Mouse (Mus musculus) naive thymus-derived CD4-positive, alpha-beta T cell, adult 2 months (primary cell): ENCODE measurements at regions not wholly inside any gene's neighbourhood (a gene's known extent, or its start where the extent isn't known, plus 50 kb on each side); places are given as distances from the start of the nearest gene placed in this dataset.

Experiments used
- DNase-seq: peaks from one replicate; pipeline ENCODE4 v3.0.0-alpha.2; 2011; ENCODE audit warnings: low read depth

GRCm38 (mm10) chr7:71648314-71648713, 297.0 kb upstream of the Gm10295 start:
- no peak for DNase-seq

- DNase-seq, result no peak
Observed at GRCm38 (mm10) chr7:71646944-71647343, 295.7 kb upstream of the Gm10295 start.

DNA sequence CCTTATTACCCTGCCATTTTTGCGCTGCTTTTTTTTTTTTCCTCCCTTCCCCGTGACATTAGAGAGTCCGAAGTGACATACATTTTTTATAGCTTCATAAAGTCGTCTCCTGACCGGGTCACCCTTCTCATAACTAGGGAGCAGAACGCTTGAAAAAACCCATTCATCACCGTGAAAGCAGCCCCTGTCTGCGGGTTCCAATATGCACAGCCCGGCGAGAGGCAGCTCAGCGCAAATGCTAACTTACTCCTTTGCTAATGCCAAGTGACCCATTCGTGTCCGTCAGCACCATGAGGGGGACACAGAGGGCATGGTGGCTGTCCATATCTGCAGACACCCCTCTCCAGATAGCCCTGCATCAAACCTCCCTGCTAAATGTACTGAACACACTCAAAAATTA, 271.8 kb upstream of the Gm10295 start:
- DNase-seq, result no peak

- DNase-seq, result no peak
Observed at GRCm38 (mm10) chr7:71603159-71603558, 251.9 kb upstream of the Gm10295 start.

GRCm38 (mm10) chr7:71596780-71597179, 245.5 kb upstream of the Gm10295 start:
- no peak for DNase-seq

GRCm38 (mm10) chr7:71587626-71588025, 236.3 kb upstream of the Gm10295 start:
- no peak for DNase-seq

DNA sequence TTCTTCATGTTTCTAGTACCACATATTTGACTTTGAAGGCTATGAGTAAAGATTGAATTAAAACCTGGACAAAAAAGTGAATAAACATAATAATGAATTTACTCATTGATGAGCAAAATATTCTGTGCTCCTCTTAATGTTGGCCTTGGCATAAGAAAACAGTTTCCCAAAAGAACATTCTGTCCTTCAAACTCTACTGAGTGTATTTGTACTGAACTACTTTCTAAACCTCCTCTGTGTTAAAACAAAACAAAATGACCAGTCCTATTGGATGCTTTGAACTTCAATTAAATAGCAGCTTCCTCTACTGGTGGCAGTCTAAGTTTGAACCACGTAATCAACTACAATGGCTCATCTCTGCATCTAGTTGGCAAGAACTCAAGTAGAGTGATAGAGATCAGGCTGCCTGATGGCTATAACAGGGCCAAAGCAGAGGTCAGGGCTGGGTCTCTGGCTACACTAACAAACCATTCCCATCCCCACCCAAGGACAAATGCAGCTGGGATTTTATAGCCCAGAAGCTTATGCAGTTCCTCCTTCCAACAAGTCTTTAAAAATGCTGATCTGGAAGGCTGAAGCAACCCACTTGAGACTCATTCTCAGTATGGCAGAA, 232.3 kb upstream of the Gm10295 start:
- DNase-seq, result no peak

- DNase-seq, result no peak
Observed at GRCm38 (mm10) chr7:71581746-71582145, 230.5 kb upstream of the Gm10295 start.

DNA sequence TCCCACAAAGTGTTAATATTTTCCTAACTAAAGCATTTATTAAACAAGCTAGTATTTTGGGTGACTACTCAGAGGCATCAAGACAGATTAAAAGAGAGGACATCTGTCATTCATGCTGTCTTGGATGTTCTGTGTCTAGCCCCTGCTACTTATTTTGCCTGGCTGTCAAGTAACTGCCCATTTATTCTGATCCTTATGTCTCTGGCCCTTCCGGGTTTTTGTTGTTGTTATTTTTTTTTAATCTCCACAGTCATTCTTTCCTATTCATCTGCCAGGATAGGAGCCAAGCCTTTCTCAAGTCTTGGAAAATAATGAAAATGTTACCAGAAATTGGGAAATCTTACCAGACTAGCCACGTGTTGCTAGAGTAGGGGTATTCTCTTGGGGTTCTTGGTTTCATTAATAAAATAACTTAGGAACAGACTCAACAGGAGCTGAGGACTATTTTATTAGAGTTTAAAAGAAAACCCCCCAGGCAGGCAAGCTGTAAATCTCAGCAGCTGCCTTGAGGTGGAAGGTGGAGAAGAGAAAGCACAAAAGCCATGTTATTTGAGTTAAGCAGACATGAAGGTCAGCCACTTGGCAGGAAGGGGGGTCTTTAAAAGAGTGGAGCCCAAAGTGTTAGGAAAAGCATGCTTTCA, 209.1 kb upstream of the Gm10295 start:
- no peak for DNase-seq

DNA sequence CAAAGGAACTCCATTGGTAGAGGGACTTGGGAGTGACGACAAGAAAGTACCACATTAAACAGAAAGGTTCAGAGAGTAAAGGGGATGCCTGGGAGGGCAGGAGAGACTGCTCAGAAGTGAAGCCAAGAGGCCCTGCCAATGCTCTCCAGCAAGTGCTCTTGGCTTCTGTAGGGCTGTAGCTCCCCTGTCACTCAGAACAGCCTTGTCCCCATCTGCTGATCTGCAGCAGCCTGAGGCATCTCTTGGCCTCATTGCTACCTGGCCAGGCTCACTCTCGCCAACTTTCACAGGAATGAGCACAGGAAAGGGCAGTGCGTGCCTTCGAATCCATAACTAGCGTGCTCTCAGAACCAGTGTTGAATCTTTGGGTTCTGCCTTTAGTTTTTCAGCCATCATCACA, 205.2 kb upstream of the Gm10295 start:
- no peak for DNase-seq

- DNase-seq, result no peak
Observed at GRCm38 (mm10) chr7:71555476-71555875, 204.2 kb upstream of the Gm10295 start.

GRCm38 (mm10) chr7:71546606-71547213, 195.4 kb upstream of the Gm10295 start:
- no peak for DNase-seq

GRCm38 (mm10) chr7:71541467-71541866, 190.2 kb upstream of the Gm10295 start:
- DNase-seq, result no peak

- no peak for DNase-seq
Observed at GRCm38 (mm10) chr7:71533109-71533508, 181.8 kb upstream of the Gm10295 start.

GRCm38 (mm10) chr7:71531496-71531895, 180.2 kb upstream of the Gm10295 start:
- no peak for DNase-seq

- DNase-seq, result no peak
Observed at GRCm38 (mm10) chr7:71530922-71531321, 179.6 kb upstream of the Gm10295 start.

- DNase-seq, result no peak
Observed at GRCm38 (mm10) chr7:71526152-71526551, 174.9 kb upstream of the Gm10295 start.

DNA sequence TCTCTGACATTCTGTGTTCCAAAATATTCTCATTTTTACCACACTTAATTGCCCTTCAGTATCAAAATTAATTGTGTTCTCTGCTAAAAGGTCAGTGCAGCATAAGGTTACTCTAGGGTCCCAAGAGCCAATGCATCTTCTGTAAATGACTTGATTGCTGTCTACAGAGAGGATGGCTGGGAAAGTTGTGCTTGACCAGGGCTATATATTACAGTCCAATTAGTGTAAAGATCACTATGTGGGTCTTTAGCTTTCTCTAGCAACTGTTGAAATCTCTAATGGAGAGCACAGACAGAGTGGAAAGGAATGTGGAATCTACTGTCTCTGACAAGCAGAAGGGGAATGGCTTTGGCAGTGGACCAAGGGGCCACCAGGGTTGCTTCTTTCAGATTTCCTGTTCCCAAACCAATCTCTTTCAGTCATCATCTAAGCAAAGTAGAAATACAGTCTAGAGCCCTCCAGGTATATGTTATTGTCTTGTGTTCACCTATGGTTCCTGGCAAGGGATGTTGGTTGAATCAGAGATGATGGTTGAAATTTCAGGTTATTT, 173.4 kb upstream of the Gm10295 start:
- no peak for DNase-seq

- no peak for DNase-seq
Observed at GRCm38 (mm10) chr7:71524119-71524518, 172.8 kb upstream of the Gm10295 start.

GRCm38 (mm10) chr7:71507379-71507778, 156.1 kb upstream of the Gm10295 start:
- no peak for DNase-seq

- DNase-seq, result no peak
Observed at GRCm38 (mm10) chr7:71500719-71501118, 149.4 kb upstream of the Gm10295 start.

DNA sequence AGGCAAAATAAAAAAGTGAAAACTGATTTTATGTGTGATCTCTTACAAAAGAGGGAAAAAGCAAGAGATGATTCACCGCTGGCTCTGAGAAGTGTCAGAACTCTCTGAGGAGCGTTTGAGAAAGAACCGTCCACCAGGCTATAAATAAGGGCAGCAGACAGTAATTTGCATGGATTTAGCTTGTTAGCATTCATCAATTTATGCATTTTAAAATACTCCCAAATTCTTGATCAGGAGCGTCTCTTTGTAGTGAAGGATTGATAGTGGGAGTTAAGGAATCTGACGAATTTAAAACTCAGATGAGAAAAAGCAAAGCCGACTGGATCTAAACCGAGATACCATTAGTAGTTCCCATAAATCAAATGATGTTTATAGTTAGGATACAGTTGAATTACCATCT, 146.8 kb upstream of the Gm10295 start:
- DNase-seq, result no peak

DNA sequence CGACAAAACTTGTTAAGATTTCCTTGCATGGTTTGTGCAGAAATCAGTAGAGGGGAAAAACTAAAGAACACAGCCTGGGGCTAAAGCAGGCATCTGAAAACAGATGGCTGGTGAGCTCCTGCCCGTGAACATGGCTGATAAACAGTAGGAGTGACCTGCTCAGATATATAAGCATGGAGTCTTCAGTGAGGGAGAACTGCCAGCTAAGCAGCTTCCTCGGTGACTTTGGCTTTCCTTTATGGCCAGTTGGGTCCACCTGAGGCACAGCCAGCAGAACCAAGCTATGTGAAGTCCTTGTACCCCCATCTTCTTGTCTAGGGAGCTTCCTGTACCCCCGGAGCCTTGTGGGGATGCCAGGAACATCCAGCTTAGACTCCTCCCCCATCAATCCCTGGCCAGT, 139.8 kb upstream of the Gm10295 start:
- no peak for DNase-seq
